Mouse (Mus musculus) midbrain, embryonic 16.5 days (tissue): ENCODE measurements at regions not wholly inside any gene's neighbourhood (a gene's known extent, or its start where the extent isn't known, plus 50 kb on each side); places are given as distances from the start of the nearest gene placed in this dataset.

Experiments
- ATAC-seq: fragments of 200-750 bp; cut with Nextera tagmentation; 2 replicates; pipeline ENCODE4 v1.8.0; 2017; ENCODE audit warnings: moderate TSS enrichment
- H3K27ac ChIP-seq: fragments of 300-500 bp; sonication (generic); 2 replicates; pipeline ENCODE4 v1.5.1; 2014; ENCODE audit warnings: mild to moderate bottlenecking, low read length, mixed read lengths
- H3K27me3 ChIP-seq: fragments of 300-500 bp; sonication (generic); 2 replicates; pipeline ENCODE4 v1.6.1; 2014; ENCODE audit warnings: low read depth, low read length, mixed read lengths; ENCODE audit not compliant: control insufficient read depth, insufficient read depth
- H3K36me3 ChIP-seq: fragments of 300-500 bp; sonication (generic); 2 replicates; pipeline ENCODE4 v1.6.1; 2014; ENCODE audit warnings: mild to moderate bottlenecking, low read length, moderate library complexity, mixed read lengths; ENCODE audit not compliant: control insufficient read depth, insufficient read depth
- H3K4me1 ChIP-seq: fragments of 300-500 bp; sonication (generic); 2 replicates; pipeline ENCODE4 v1.6.1; 2014; ENCODE audit warnings: mild to moderate bottlenecking, low read length, mixed read lengths; ENCODE audit not compliant: control insufficient read depth, insufficient read depth
- H3K4me2 ChIP-seq: fragments of 300-500 bp; sonication (generic); 2 replicates; pipeline ENCODE4 v1.6.1; 2014; ENCODE audit warnings: mild to moderate bottlenecking, low read length, mixed read lengths
- H3K4me3 ChIP-seq: fragments of 300-500 bp; sonication (generic); 2 replicates; pipeline ENCODE4 v1.5.1; 2014; ENCODE audit warnings: low read depth, mild to moderate bottlenecking, low read length, moderate library complexity, mixed read lengths
- H3K9ac ChIP-seq: fragments of 300-500 bp; sonication (generic); 2 replicates; pipeline ENCODE4 v1.6.1; 2014; ENCODE audit warnings: low read depth, low read length, mixed read lengths
- H3K9me3 ChIP-seq: fragments of 300-500 bp; sonication (generic); replicated peaks from 2 replicates; pipeline ENCODE4 v1.6.1; 2014; ENCODE audit warnings: mild to moderate bottlenecking, low read length, mixed read lengths; ENCODE audit not compliant: control insufficient read depth, poor library complexity, severe bottlenecking
- WGBS: fragments of 180-500 bp; shearing (Covaris S2); extraction: QIAGEN DNeasy Blood & Tissue Kit; methylation state at CpG from one replicate; pipeline ENCODE4 v1.1.7; 2014; 5-methylcytosine and 5-hydroxymethylcytosine counted together

DNA sequence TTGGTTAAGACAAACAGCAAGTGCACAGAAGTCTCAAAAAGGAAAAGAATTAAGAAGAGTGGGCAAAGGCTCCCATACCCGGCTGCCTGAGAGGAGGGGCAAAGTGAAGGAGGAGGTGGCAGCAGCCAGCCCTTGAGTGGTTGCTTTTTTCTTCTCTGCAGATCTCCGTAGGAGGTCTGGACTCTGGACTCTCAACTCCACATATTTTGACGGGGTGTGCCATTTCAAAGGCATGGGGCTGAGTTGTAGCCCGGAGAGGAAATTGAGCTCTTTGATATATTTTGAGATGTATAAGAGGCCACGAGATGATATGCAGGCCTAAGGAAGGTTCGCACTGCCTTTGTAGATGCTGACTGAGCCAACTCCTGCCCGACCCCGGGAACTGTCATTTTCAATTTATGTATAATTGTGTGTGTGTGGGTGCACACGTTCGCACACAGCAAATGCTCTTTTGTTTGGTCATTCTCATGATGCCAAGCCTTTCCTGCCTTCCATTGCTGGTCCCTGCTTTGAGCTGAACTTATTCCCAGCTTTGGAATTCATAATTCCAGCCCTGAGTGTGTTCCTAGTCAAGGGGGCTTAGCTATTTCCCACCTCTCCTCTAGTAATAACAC lies 56.4 kb downstream of the Cxcr4 start:
- Histone ChIP-seq H3K4me1 (peaks cover 12% of the 10 kb centered on the region), H3K27me3 (no peaks in the 10 kb centered on the region), H3K9ac (no peak overlapping the region), H3K9me3 (no peaks in the 10 kb centered on the region), H3K36me3 (no peaks in the 10 kb centered on the region), H3K27ac (no peak overlapping the region), H3K4me2 (no peak overlapping the region), H3K4me3 (no peak overlapping the region)
- WGBS: 41% methylated on average over 10 of the region's 10 CpGs
- ATAC-seq: no peak

GRCm38 (mm10) chr1:128532632-128533031 lies 59.5 kb downstream of the Cxcr4 start:
- no peak for ATAC-seq
- Histone ChIP-seq H3K27ac (0 out of 2 replicates have a peak overlapping the region, but pooled peaks have one; percentile 17), H3K4me1 (peaks cover 4% of the 10 kb centered on the region; the same call in 1 of the 2 replicates), H3K4me3 (no peak overlapping the region), H3K9me3 (no peaks in the 10 kb centered on the region), H3K9ac (no peak overlapping the region), H3K4me2 (no peak overlapping the region), H3K36me3 (no peaks in the 10 kb centered on the region), H3K27me3 (no peaks in the 10 kb centered on the region)
- 0% methylated on average over 4 of the region's 4 CpGs for WGBS

DNA sequence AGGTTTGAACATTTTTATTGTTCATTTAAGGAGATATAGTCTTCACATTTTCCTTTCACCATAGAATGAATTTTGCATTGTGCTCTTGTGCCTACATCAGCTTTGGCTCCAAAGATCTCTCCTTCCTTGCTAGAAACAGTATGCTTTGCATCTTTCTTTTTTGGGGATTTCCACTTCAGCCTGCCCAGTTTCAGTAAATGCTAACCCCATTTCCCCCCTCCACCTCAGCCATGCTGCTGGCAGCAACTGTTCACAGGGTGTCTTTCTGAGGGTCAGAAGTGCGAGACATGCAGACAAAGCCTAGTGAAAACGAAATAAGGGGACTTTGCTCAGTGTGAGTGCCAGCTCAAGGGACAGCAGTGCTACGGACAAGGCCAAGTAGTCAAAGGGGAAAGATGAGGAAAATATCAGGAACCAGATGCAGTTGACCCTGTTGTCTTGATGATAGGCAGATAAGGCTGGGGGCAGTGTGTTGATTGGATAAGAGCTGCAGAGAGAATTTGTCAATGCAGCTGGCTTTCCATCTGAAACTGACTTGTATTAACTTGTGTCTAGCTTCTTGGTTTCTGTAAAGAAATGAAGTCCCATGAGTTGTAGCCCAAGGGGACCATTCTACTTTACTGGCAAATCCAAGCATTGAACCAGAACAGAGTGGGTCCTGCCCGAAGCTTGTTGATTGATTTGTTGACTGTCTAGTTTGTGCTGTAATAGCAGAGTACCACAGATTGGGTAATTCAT lies 62.1 kb downstream of the Cxcr4 start:
- no peak overlapping the region for H3K27ac ChIP-seq
- peaks cover 4% of the 10 kb centered on the region; the same call in 1 of the 2 replicates for H3K4me1 ChIP-seq
- ATAC-seq: no peak
- H3K27me3 ChIP-seq: no peaks in the 10 kb centered on the region
- H3K9ac ChIP-seq: no peak overlapping the region
- H3K36me3 ChIP-seq: no peaks in the 10 kb centered on the region
- no peaks in the 10 kb centered on the region for H3K9me3 ChIP-seq
- H3K4me2 ChIP-seq: no peak overlapping the region
- H3K4me3 ChIP-seq: no peak overlapping the region
- 89% methylated on average over 4 of the region's 4 CpGs for WGBS

GRCm38 (mm10) chr1:128519234-128519633 lies 72.9 kb downstream of the Cxcr4 start:
- Histone ChIP-seq H3K4me2 (no peak overlapping the region), H3K9me3 (no peaks in the 10 kb centered on the region), H3K36me3 (no peaks in the 10 kb centered on the region), H3K27me3 (no peaks in the 10 kb centered on the region), H3K9ac (no peak overlapping the region), H3K4me3 (no peak overlapping the region), H3K27ac (no peak overlapping the region), H3K4me1 (no peaks in the 10 kb centered on the region)
- ATAC-seq: no peak
- 93% methylated on average over 4 of the region's 4 CpGs for WGBS

- no peak overlapping the region for H3K27ac ChIP-seq
- no peak overlapping the region for H3K9ac ChIP-seq
- no peaks in the 10 kb centered on the region for H3K4me1 ChIP-seq
- H3K27me3 ChIP-seq: no peaks in the 10 kb centered on the region
- WGBS: 94% methylated on average over 5 of the region's 5 CpGs
- H3K4me2 ChIP-seq: no peak overlapping the region
- H3K4me3 ChIP-seq: no peak overlapping the region
- H3K36me3 ChIP-seq: no peaks in the 10 kb centered on the region
- H3K9me3 ChIP-seq: no peaks in the 10 kb centered on the region
- ATAC-seq: no peak
Measured at GRCm38 (mm10) chr1:128518514-128518913, 73.6 kb downstream of the Cxcr4 start.

DNA sequence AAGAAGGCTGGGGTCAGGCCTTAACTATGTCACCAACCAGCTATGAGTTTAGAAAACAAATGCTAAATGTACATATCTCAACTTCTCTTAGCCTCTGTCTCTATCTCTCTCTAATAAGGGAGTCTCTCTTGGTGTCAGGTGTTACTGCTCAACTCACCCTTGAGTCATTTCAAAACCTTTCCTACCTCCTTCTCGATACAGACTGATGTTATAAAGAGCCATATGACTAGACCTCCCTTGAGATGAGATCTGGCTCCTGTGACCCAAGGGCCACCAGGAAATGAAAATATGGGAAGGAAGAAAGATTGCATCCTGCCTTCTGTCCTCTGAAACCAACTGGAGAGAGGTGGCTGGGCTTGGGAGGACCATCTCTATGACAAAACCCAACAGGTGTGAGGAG lies 74.7 kb downstream of the Cxcr4 start:
- WGBS: 89% methylated on average over 1 of the region's 1 CpGs
- H3K9me3 ChIP-seq: no peaks in the 10 kb centered on the region
- ATAC-seq: no peak
- H3K9ac ChIP-seq: no peak overlapping the region
- no peak overlapping the region for H3K4me3 ChIP-seq
- no peak overlapping the region for H3K4me2 ChIP-seq
- H3K27me3 ChIP-seq: no peaks in the 10 kb centered on the region
- H3K4me1 ChIP-seq: no peaks in the 10 kb centered on the region
- H3K27ac ChIP-seq: no peak overlapping the region
- no peaks in the 10 kb centered on the region for H3K36me3 ChIP-seq

DNA sequence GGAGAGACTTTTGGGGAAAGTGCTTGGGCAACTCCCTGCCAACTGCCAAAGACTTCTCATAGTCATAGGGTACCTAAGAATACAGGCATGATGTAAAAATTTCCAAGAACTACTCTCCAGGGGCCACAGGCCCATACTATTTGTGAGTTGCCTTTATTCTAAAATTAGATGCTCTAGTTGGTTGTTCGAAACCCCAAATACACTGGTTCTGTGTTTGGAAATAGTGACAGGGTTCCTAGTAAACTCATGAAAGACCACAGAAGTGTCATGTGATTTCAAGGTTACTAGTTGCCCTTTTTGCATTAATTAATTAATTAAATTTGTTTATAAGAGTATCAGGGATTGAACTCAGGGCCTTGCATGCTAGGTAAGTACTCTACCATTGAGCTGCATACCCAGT lies 77.8 kb downstream of the Cxcr4 start:
- H3K4me1 ChIP-seq: no peaks in the 10 kb centered on the region
- no peak overlapping the region for H3K9ac ChIP-seq
- ATAC-seq: no peak
- no peaks in the 10 kb centered on the region for H3K9me3 ChIP-seq
- no peaks in the 10 kb centered on the region for H3K27me3 ChIP-seq
- H3K4me3 ChIP-seq: no peak overlapping the region
- H3K4me2 ChIP-seq: no peak overlapping the region
- no peak overlapping the region for H3K27ac ChIP-seq
- no peaks in the 10 kb centered on the region for H3K36me3 ChIP-seq
- 100% methylated on average over 1 of the region's 1 CpGs for WGBS

- Histone ChIP-seq H3K9ac (no peak overlapping the region), H3K27ac (no peak overlapping the region), H3K27me3 (no peaks in the 10 kb centered on the region), H3K4me3 (no peak overlapping the region), H3K36me3 (no peaks in the 10 kb centered on the region), H3K4me1 (no peaks in the 10 kb centered on the region), H3K4me2 (no peak overlapping the region), H3K9me3 (no peaks in the 10 kb centered on the region)
- no peak for ATAC-seq
- WGBS: 95% methylated on average over 2 of the region's 2 CpGs
Measured at GRCm38 (mm10) chr1:128513911-128514310, 78.2 kb downstream of the Cxcr4 start.

DNA sequence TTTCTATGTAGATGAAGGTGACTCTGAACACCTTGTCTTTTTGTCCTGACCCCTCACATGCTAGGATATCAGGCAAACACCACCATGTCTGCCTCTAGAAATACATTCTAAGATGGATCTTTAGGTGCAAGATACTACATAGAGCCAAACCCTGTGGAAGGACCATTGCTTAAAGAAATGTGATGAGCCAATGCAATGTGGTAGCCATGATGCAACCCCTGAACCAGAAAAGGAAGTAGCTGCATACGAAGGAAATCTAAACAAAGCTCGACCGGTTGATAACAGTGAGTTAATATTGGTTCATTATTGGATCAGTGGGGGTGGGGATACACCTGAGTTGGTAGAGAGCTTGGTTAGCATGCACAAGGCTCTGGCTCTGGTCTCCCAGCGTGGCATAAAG lies 78.9 kb downstream of the Cxcr4 start:
- Histone ChIP-seq H3K36me3 (no peaks in the 10 kb centered on the region), H3K4me2 (no peak overlapping the region), H3K9ac (no peak overlapping the region), H3K27ac (no peak overlapping the region), H3K27me3 (no peaks in the 10 kb centered on the region), H3K4me1 (no peaks in the 10 kb centered on the region), H3K4me3 (no peak overlapping the region), H3K9me3 (no peaks in the 10 kb centered on the region)
- no peak for ATAC-seq
- 93% methylated on average over 4 of the region's 4 CpGs for WGBS
